Comparison of ENCODE assay signal across 8 mouse cellular contexts in genomic region chr2:136485401-136485800, GRCm38 (mm10). TPM values are rescaled to one million over a fixed set of nuclear protein-coding genes. Genes with fewer than 3 reads are reported as not detected.
DNase-seq lines count a peak whose midpoint lies in the region; ATAC-seq and TF ChIP-seq lines count a peak whose summit lies in the region.

No protein-coding gene starts in this region.

- H3K4me2 ChIP-seq in forebrain, embryonic 11.5 days (ENCODE audit: low read depth, low read length, severe bottlenecking), result no peak overlapping the region
- no peak overlapping the region for H3K4me2 ChIP-seq in forebrain, embryonic 14.5 days (ENCODE audit: low read length)
- H3K4me2 ChIP-seq in kidney, postnatal 0 days (ENCODE audit: low read length), result peak overlapping the region; percentile 25
- no peak overlapping the region for H3K4me2 ChIP-seq in midbrain, embryonic 13.5 days (replicated peaks)

- TF ChIP-seq CTCF in kidney, postnatal 0 days (IDR thresholded peaks at IDR 0.05; ENCODE audit: low read depth), result no peak

- no peaks in the 10 kb centered on the region for H3K9me3 ChIP-seq in forebrain, embryonic 11.5 days (ENCODE audit: control insufficient read depth, low read length)
- H3K9me3 ChIP-seq in forebrain, embryonic 14.5 days (replicated peaks; ENCODE audit: control insufficient read depth, low read length), result no peaks in the 10 kb centered on the region
- H3K9me3 ChIP-seq in kidney, postnatal 0 days (replicated peaks; ENCODE audit: low read length), result no peaks in the 10 kb centered on the region
- no peaks in the 10 kb centered on the region for H3K9me3 ChIP-seq in midbrain, embryonic 13.5 days

- no peaks in the 10 kb centered on the region for H3K36me3 ChIP-seq in forebrain, embryonic 11.5 days (ENCODE audit: control insufficient read depth, insufficient read depth, low read length)
- H3K36me3 ChIP-seq in forebrain, embryonic 14.5 days (ENCODE audit: control insufficient read depth, insufficient read depth, low read length), result no peaks in the 10 kb centered on the region
- H3K36me3 ChIP-seq in kidney, postnatal 0 days (ENCODE audit: insufficient read depth, low read length), result no peaks in the 10 kb centered on the region
- no peaks in the 10 kb centered on the region for H3K36me3 ChIP-seq in midbrain, embryonic 13.5 days

- no peak overlapping the region for H3K27ac ChIP-seq in forebrain, embryonic 11.5 days (ENCODE audit: low read depth, low read length)
- no peak overlapping the region for H3K27ac ChIP-seq in forebrain, embryonic 14.5 days (ENCODE audit: low read depth, low read length)
- H3K27ac ChIP-seq in kidney, postnatal 0 days, result no peak overlapping the region
- H3K27ac ChIP-seq in midbrain, embryonic 13.5 days, result no peak overlapping the region

- no peak overlapping the region for H3K4me3 ChIP-seq in forebrain, embryonic 11.5 days (ENCODE audit: low read depth, low read length)
- H3K4me3 ChIP-seq in forebrain, embryonic 14.5 days (ENCODE audit: low read depth, low read length), result no peak overlapping the region
- H3K4me3 ChIP-seq in kidney, postnatal 0 days (replicated peaks; ENCODE audit: low read depth, low read length), result no peak overlapping the region
- H3K4me3 ChIP-seq in midbrain, embryonic 13.5 days (replicated peaks), result no peak overlapping the region

- H3K27me3 ChIP-seq in forebrain, embryonic 11.5 days (ENCODE audit: control insufficient read depth, insufficient read depth, low read length), result no peaks in the 10 kb centered on the region
- H3K27me3 ChIP-seq in forebrain, embryonic 14.5 days (replicated peaks; ENCODE audit: control insufficient read depth, insufficient read depth, low read length), result no peaks in the 10 kb centered on the region
- H3K27me3 ChIP-seq in kidney, postnatal 0 days (ENCODE audit: insufficient read depth, low read length), result no peaks in the 10 kb centered on the region
- H3K27me3 ChIP-seq in midbrain, embryonic 13.5 days, result no peaks in the 10 kb centered on the region

- H3K9ac ChIP-seq in forebrain, embryonic 11.5 days (ENCODE audit: low read length), result no peak overlapping the region
- no peak overlapping the region for H3K9ac ChIP-seq in forebrain, embryonic 14.5 days (ENCODE audit: low read length)
- H3K9ac ChIP-seq in kidney, postnatal 0 days (ENCODE audit: low read depth, low read length), result no peak overlapping the region
- no peak overlapping the region for H3K9ac ChIP-seq in midbrain, embryonic 13.5 days (replicated peaks)

- H3K4me1 ChIP-seq in forebrain, embryonic 11.5 days (replicated peaks; ENCODE audit: control insufficient read depth, insufficient read depth, low read length), result no peaks in the 10 kb centered on the region; the same call in 1 of the 2 replicates
- H3K4me1 ChIP-seq in forebrain, embryonic 14.5 days (ENCODE audit: control insufficient read depth, insufficient read depth, low read length), result no peaks in the 10 kb centered on the region; the same call in 1 of the 2 replicates
- no peaks in the 10 kb centered on the region for H3K4me1 ChIP-seq in kidney, postnatal 0 days (replicated peaks; ENCODE audit: insufficient read depth, low read length)
- H3K4me1 ChIP-seq in midbrain, embryonic 13.5 days (replicated peaks), result no peaks in the 10 kb centered on the region

- peak; percentile 25; the same call in 1 of the 2 replicates for ATAC-seq in forebrain, embryonic 11.5 days (replicated peaks; ENCODE audit: low FRiP score)
- ATAC-seq in forebrain, embryonic 14.5 days, result no peak; the same call in 1 of the 2 replicates
- peak; percentile 23; the same call in 1 of the 2 replicates for ATAC-seq in kidney, postnatal 0 days (replicated peaks; ENCODE audit: low FRiP score, low read depth)
- ATAC-seq in granulocyte monocyte progenitor cell, adult 5-6 weeks (replicated peaks; ENCODE audit: poor library complexity, severe bottlenecking), result 0 out of 2 replicates have a peak, but pooled peaks have one; percentile 9
- 0 out of 2 replicates have a peak, but pooled peaks have one; percentile 20 for ATAC-seq in midbrain, embryonic 13.5 days

- 100% methylated on average over 1 of the region's 1 CpGs for WGBS in forebrain, embryonic 11.5 days
- 96% methylated on average over 1 of the region's 1 CpGs for WGBS in forebrain, embryonic 14.5 days
- 88% methylated on average over 1 of the region's 1 CpGs for WGBS in kidney, postnatal 0 days
- 98% methylated on average over 1 of the region's 1 CpGs for WGBS in midbrain, embryonic 13.5 days

- DNase-seq in forebrain, embryonic 11.5 days (ENCODE audit: low spot score), result no peak
- no peak for DNase-seq in forebrain, embryonic 14.5 days (ENCODE audit: low spot score)
- no peak for DNase-seq in kidney, postnatal 0 days (ENCODE audit: low spot score)
- DNase-seq in kidney, postnatal 25 days, result no peak
- DNase-seq in embryo, embryonic 9.5 days (ENCODE audit: extremely low spot score), result no peak
- DNase-seq in right cerebral cortex, adult 2 months (ENCODE audit: low spot score in 2 of 2), result no peak

RNA-seq across cellular contexts. Expression of gene Ankef1, which starts 16.3 kb away (rescaled TPM):
- 0.57 and 0.76 TPM in 2 replicates for polyA plus RNA-seq in forebrain, embryonic 11.5 days (2014; fragmentation: Nextera tagmentation; extraction: Ambion mirVana)
- polyA plus RNA-seq in forebrain, embryonic 14.5 days (2014; fragmentation: Nextera tagmentation; extraction: Ambion mirVana), result 0.69 and 0.85 TPM in 2 replicates
- 0.06 and 0.24 TPM in 2 replicates for polyA plus RNA-seq in kidney, postnatal 0 days (2015; fragmentation: Nextera tagmentation; extraction: Ambion mirVana)
- total RNA-seq in granulocyte monocyte progenitor cell, adult 5-6 weeks (2014; fragmentation: Nextera tagmentation), result not detected in 2 replicates
- total RNA-seq in granulocyte monocyte progenitor cell, adult 5-6 weeks (2017), result not detected in 2 replicates
- polyA plus RNA-seq in midbrain, embryonic 13.5 days (2015; fragmentation: Nextera tagmentation; extraction: Ambion mirVana), result 0.46 and 0.61 TPM in 2 replicates
